Comparison of ENCODE assay signal across 8 mouse cellular contexts in genomic region chr11:74925577-74926387, GRCm38 (mm10). TPM values are rescaled to one million over a fixed set of nuclear protein-coding genes. Genes with fewer than 3 reads are reported as not detected.
DNase-seq lines count a peak whose midpoint lies in the region; ATAC-seq and TF ChIP-seq lines count a peak whose summit lies in the region.

Smg6 (plus strand) TSS chr11:74925823.
Srr (minus strand) TSS chr11:74925948.

- H3K27ac ChIP-seq in bone marrow, adult 2 months (ENCODE audit: control insufficient read depth, insufficient read depth, low read depth, low read length, poor library complexity): peak within 1 kb of the TSS; percentile 95
- peak within 1 kb of the TSS; percentile 99 for H3K27ac ChIP-seq in embryonic facial prominence, embryonic 15.5 days (replicated peaks)
- H3K27ac ChIP-seq in limb, embryonic 14.5 days (replicated peaks; ENCODE audit: low read depth, low read length): peak within 1 kb of the TSS; percentile 96
- H3K27ac ChIP-seq in midbrain, postnatal 0 days (ENCODE audit: low read depth, low read length): peak within 1 kb of the TSS; percentile 94

- ATAC-seq in embryonic facial prominence, embryonic 15.5 days (ENCODE audit: insufficient number of reproducible peaks, low FRiP score, low TSS enrichment, low read depth): peak; percentile 96
- peak; percentile 95 for ATAC-seq in limb, embryonic 14.5 days (ENCODE audit: low FRiP score, low read depth)
- peak; percentile 95 for ATAC-seq in midbrain, postnatal 0 days (ENCODE audit: low FRiP score)

- TF ChIP-seq CTCF in bone marrow, adult 2 months (IDR thresholded peaks at IDR 0.05; ENCODE audit: control insufficient read depth, insufficient read depth, low read length): no peak
- TF ChIP-seq CTCF in midbrain, postnatal 0 days (IDR thresholded peaks at IDR 0.05): peak; percentile 13; the same call in 1 of the 2 replicates

- peak; percentile 97 for DNase-seq in 416B (ENCODE audit: low read depth)
- peak; percentile 91 for DNase-seq in heart, adult 8-10 months (ENCODE audit: low spot score)
- DNase-seq in kidney, adult 9 months: peak; percentile 92
- peak; percentile 94 for DNase-seq in limb, embryonic 14.5 days (ENCODE audit: low spot score)
- peak; percentile 97 for DNase-seq in midbrain, postnatal 0 days (ENCODE audit: low spot score)
- peak; percentile 89 to 92 for DNase-seq in spleen, postnatal 14 days (ENCODE audit: low spot score in 2 of 2)

- no peaks in the 10 kb centered on the region for H3K4me1 ChIP-seq in bone marrow, adult 2 months (ENCODE audit: control insufficient read depth, insufficient read depth, low read length)
- H3K4me1 ChIP-seq in embryonic facial prominence, embryonic 15.5 days: peaks cover 18% of the 10 kb centered on the region
- peaks cover 15% of the 10 kb centered on the region for H3K4me1 ChIP-seq in limb, embryonic 14.5 days (ENCODE audit: control insufficient read depth, insufficient read depth, low read length)
- H3K4me1 ChIP-seq in midbrain, postnatal 0 days (ENCODE audit: insufficient read depth, low read length): peaks cover 7% of the 10 kb centered on the region; the same call in 1 of the 2 replicates

- no peaks in the 10 kb centered on the region for H3K9me3 ChIP-seq in embryonic facial prominence, embryonic 15.5 days (replicated peaks)
- H3K9me3 ChIP-seq in limb, embryonic 14.5 days (ENCODE audit: control insufficient read depth, low read length): no peaks in the 10 kb centered on the region
- H3K9me3 ChIP-seq in midbrain, postnatal 0 days (ENCODE audit: low read length): no peaks in the 10 kb centered on the region

- H3K36me3 ChIP-seq in embryonic facial prominence, embryonic 15.5 days: peaks cover 12% of the 10 kb centered on the region; the same call in 1 of the 2 replicates
- peaks cover 19% of the 10 kb centered on the region for H3K36me3 ChIP-seq in limb, embryonic 14.5 days (ENCODE audit: control insufficient read depth, insufficient read depth, low read length)
- H3K36me3 ChIP-seq in midbrain, postnatal 0 days (ENCODE audit: insufficient read depth, low read length): no peaks in the 10 kb centered on the region

- WGBS in bone marrow, adult 2 months: under 1% methylated on average over 85 of the region's 88 CpGs
- under 1% methylated on average over 80 of the region's 88 CpGs for WGBS in embryonic facial prominence, embryonic 15.5 days
- under 1% methylated on average over 74 of the region's 88 CpGs for WGBS in limb, embryonic 14.5 days
- under 1% methylated on average over 70 of the region's 88 CpGs for WGBS in midbrain, postnatal 0 days

- H3K4me3 ChIP-seq in bone marrow, adult 2 months (replicated peaks; ENCODE audit: control insufficient read depth, low read depth, low read length): peak within 1 kb of the TSS; percentile 95
- H3K4me3 ChIP-seq in embryonic facial prominence, embryonic 15.5 days (replicated peaks): peak within 1 kb of the TSS; percentile 94
- peak within 1 kb of the TSS; percentile 89 for H3K4me3 ChIP-seq in limb, embryonic 14.5 days (replicated peaks; ENCODE audit: low read length)
- peak within 1 kb of the TSS; percentile 94 for H3K4me3 ChIP-seq in midbrain, postnatal 0 days (ENCODE audit: low read depth, low read length)

- H3K9ac ChIP-seq in embryonic facial prominence, embryonic 15.5 days: peak within 1 kb of the TSS; percentile 94
- H3K9ac ChIP-seq in limb, embryonic 14.5 days (ENCODE audit: low read depth, low read length, severe bottlenecking): peak within 1 kb of the TSS; percentile 87
- H3K9ac ChIP-seq in midbrain, postnatal 0 days (replicated peaks; ENCODE audit: low read length, poor library complexity, severe bottlenecking): peak within 1 kb of the TSS; percentile 96

- TF ChIP-seq POLR2A in bone marrow, adult 2 months (IDR thresholded peaks at IDR 0.05; ENCODE audit: borderline replicate concordance, control insufficient read depth, low read depth, low read length): peak; percentile 81; the same call in 1 of the 2 replicates
- 0 out of 2 replicates have a peak, but pooled peaks have one; percentile 44 for TF ChIP-seq POLR2A in limb, embryonic 14.5 days (IDR thresholded peaks at IDR 0.05; ENCODE audit: borderline replicate concordance, extremely low read depth, insufficient read depth, insufficient read length)

- H3K27me3 ChIP-seq in embryonic facial prominence, embryonic 15.5 days: no peaks in the 10 kb centered on the region
- no peaks in the 10 kb centered on the region for H3K27me3 ChIP-seq in limb, embryonic 14.5 days (ENCODE audit: control insufficient read depth, insufficient read depth, low read length)
- no peaks in the 10 kb centered on the region for H3K27me3 ChIP-seq in midbrain, postnatal 0 days (ENCODE audit: insufficient read depth, low read length)

- peak within 1 kb of the TSS; percentile 53 for H3K4me2 ChIP-seq in embryonic facial prominence, embryonic 15.5 days (replicated peaks)
- peak within 1 kb of the TSS; percentile 61 for H3K4me2 ChIP-seq in limb, embryonic 14.5 days (replicated peaks; ENCODE audit: low read depth, low read length, severe bottlenecking)
- peak within 1 kb of the TSS; percentile 68 for H3K4me2 ChIP-seq in midbrain, postnatal 0 days (ENCODE audit: low read depth, low read length, poor library complexity, severe bottlenecking)

RNA-seq across cellular contexts. Expression of gene Smg6, which starts in this region (rescaled TPM):
- 23.6 and 26.4 TPM in 2 replicates for polyA plus RNA-seq in bone marrow, adult 2 months (2011; ENCODE audit: insufficient read depth, insufficient read length, low replicate concordance, missing spikeins)
- polyA plus RNA-seq in embryonic facial prominence, embryonic 15.5 days (2015; fragmentation: Nextera tagmentation; extraction: Ambion mirVana): 17.5 and 18.1 TPM in 2 replicates
- total RNA-seq in heart, adult 8-10 months (2022): 10 to 100 TPM; 16.7 to 22.8 (median 20.2) TPM
- 36.5 and 46.3 TPM in 2 replicates for polyA plus RNA-seq in limb, embryonic 14.5 days (2012; rRNA removed)
- polyA plus RNA-seq in limb, embryonic 14.5 days (2014; fragmentation: Nextera tagmentation; extraction: Ambion mirVana): 16.0 and 17.9 TPM in 2 replicates
- total RNA-seq in midbrain, postnatal 0 days (2014; rRNA removed): 26.6 and 27.7 TPM in 2 replicates
- polyA plus RNA-seq in midbrain, postnatal 0 days (2015; fragmentation: Nextera tagmentation; extraction: Ambion mirVana): 10.0 and 11.9 TPM in 2 replicates

RNA-seq across cellular contexts. Expression of gene Srr, which starts in this region (rescaled TPM):
- 5.3 and 5.5 TPM in 2 replicates for polyA plus RNA-seq in bone marrow, adult 2 months (2011; ENCODE audit: insufficient read depth, insufficient read length, low replicate concordance, missing spikeins)
- polyA plus RNA-seq in embryonic facial prominence, embryonic 15.5 days (2015; fragmentation: Nextera tagmentation; extraction: Ambion mirVana): 26.9 and 29.6 TPM in 2 replicates
- 10 to 100 TPM; 26.5 to 31.3 (median 29.1) TPM for total RNA-seq in heart, adult 8-10 months (2022)
- 19.2 and 22.6 TPM in 2 replicates for polyA plus RNA-seq in limb, embryonic 14.5 days (2012; rRNA removed)
- polyA plus RNA-seq in limb, embryonic 14.5 days (2014; fragmentation: Nextera tagmentation; extraction: Ambion mirVana): 33.2 and 34.2 TPM in 2 replicates
- total RNA-seq in midbrain, postnatal 0 days (2014; rRNA removed): 40.5 and 43.1 TPM in 2 replicates
- 35.6 and 37.6 TPM in 2 replicates for polyA plus RNA-seq in midbrain, postnatal 0 days (2015; fragmentation: Nextera tagmentation; extraction: Ambion mirVana)

Comparison
In these comparisons a context has a peak if more than half of its experiments do, and no peak if none do; other contexts are left out.
1. Peak in every context shown above with its lines: DNase-seq, ATAC-seq, H3K4me3 ChIP-seq and H3K27ac ChIP-seq.